Mouse (Mus musculus): Measurements from ENCODE around the gene Hps5.

GRCm38 (mm10) chr7:46814012-46814411 lies 18.1 kb upstream of the Hps5 start:
- no peak for TF ChIP-seq CTCF (IDR thresholded peaks at IDR 0.05; ENCODE audit: borderline replicate concordance, insufficient read depth, low read depth, low read length)
- no peak for TF ChIP-seq POLR2A (IDR thresholded peaks at IDR 0.05; ENCODE audit: borderline replicate concordance, insufficient read depth, low read length)

Data from cerebellum, adult 2 months (tissue).